Mouse (Mus musculus) MEL (cell line): ENCODE measurements around the gene Hmg20b. TPM values are rescaled to one million over a fixed set of nuclear protein-coding genes. Genes with fewer than 3 reads are reported as not detected.

Source experiments
- DNase-seq: peaks from one replicate; pipeline ENCODE4 v3.0.0; 2011; ENCODE audit warnings: low read depth, low spot score
- H3K27ac ChIP-seq: 2 replicates; pipeline ENCODE4 v1.5.1; 2012; ENCODE audit warnings: low read depth, mild to moderate bottlenecking, control low read depth, low read length, moderate library complexity; ENCODE audit not compliant: control insufficient read depth
- H3K27me3 ChIP-seq, 2 experiments: fragments of 150-350 bp in 1 of 2; sonication (generic) in 1 of 2; 2 replicates each; pipeline ENCODE4 v1.6.1; 2012; ENCODE audit warnings: low read length in 2 of 2, mild to moderate bottlenecking in 2 of 2, improper control_type of control experiment in 1 of 2, moderate library complexity in 1 of 2; ENCODE audit not compliant: insufficient read depth in 2 of 2, control insufficient read depth in 1 of 2
- H3K36me3 ChIP-seq, 2 experiments: 2 replicates each; pipeline ENCODE4 v1.6.1; 2012 to 2014; ENCODE audit warnings: low read length in 2 of 2, improper control_type of control experiment in 1 of 2, inconsistent platforms in 1 of 2, mild to moderate bottlenecking in 1 of 2; ENCODE audit not compliant: insufficient read depth in 2 of 2, control insufficient read depth in 1 of 2
- H3K4me1 ChIP-seq, 2 experiments: fragments of 150-350 bp in 1 of 2; sonication (generic) in 1 of 2; 2 replicates each; pipeline ENCODE4 v1.6.1; 2012; ENCODE audit warnings: low read length in 2 of 2, improper control_type of control experiment in 1 of 2, mild to moderate bottlenecking in 1 of 2; ENCODE audit not compliant: insufficient read depth in 2 of 2, control insufficient read depth in 1 of 2
- H3K4me3 ChIP-seq, 2 experiments: fragments of 150-350 bp in 1 of 2; sonication (generic) in 1 of 2; 2 replicates each; pipeline ENCODE4 v1.5.1; 2012; ENCODE audit warnings: low read depth in 2 of 2, low read length in 2 of 2, mild to moderate bottlenecking in 2 of 2, moderate library complexity in 2 of 2, control low read depth in 1 of 2, improper control_type of control experiment in 1 of 2; ENCODE audit not compliant: control insufficient read depth in 1 of 2, insufficient read depth in 1 of 2
- H3K79me2 ChIP-seq: 2 replicates; pipeline ENCODE4 v1.6.1; 2012; ENCODE audit warnings: mild to moderate bottlenecking, low read length, moderate library complexity; ENCODE audit not compliant: control insufficient read depth, poor library complexity, insufficient read depth
- H3K9ac ChIP-seq: 2 replicates; pipeline ENCODE4 v1.6.1; 2012; ENCODE audit warnings: low read depth, mild to moderate bottlenecking, control low read depth, low read length, moderate library complexity; ENCODE audit not compliant: control insufficient read depth, poor library complexity, severe bottlenecking
- H3K9me3 ChIP-seq: fragments of 150-350 bp; sonication (generic); replicated peaks from 2 replicates; pipeline ENCODE4 v1.6.1; 2012; ENCODE audit warnings: mild to moderate bottlenecking, low read length, improper control_type of control experiment, moderate library complexity; ENCODE audit not compliant: insufficient read depth
- CHD1 ChIP-seq: IDR thresholded peaks from 2 replicates; pipeline ENCODE4 v1.6.1; 2012; ENCODE audit warnings: low read depth, mild to moderate bottlenecking, inconsistent platforms, low read length, improper control_type of control experiment
- CHD2 ChIP-seq: IDR thresholded peaks from 2 replicates; pipeline ENCODE4 v1.6.1; 2011; ENCODE audit warnings: low read length, improper control_type of control experiment
- CTCF ChIP-seq, 3 experiments: IDR thresholded peaks in 2 of 3; conservative IDR thresholded peaks in 1 of 3; 2 replicates each; pipeline ENCODE4 v1.5.1; 2011 to 2012; ENCODE audit warnings: low read length in 3 of 3, low read depth in 2 of 3, mild to moderate bottlenecking in 2 of 3, improper control_type of control experiment in 1 of 3, inconsistent platforms in 1 of 3, mixed read lengths in 1 of 3, moderate library complexity in 1 of 3; ENCODE audit not compliant: control insufficient read depth in 1 of 3, insufficient read depth in 1 of 3, poor library complexity in 1 of 3, severe bottlenecking in 1 of 3
- ELF1 ChIP-seq: IDR thresholded peaks from 2 replicates; pipeline ENCODE4 v1.6.1; 2014; ENCODE audit warnings: low read depth, mild to moderate bottlenecking, inconsistent platforms, low read length, improper control_type of control experiment, moderate library complexity
- KAT2A ChIP-seq: conservative IDR thresholded peaks from 2 replicates; pipeline ENCODE4 v1.6.1; 2012; ENCODE audit warnings: low read depth, low read length, improper control_type of control experiment, inconsistent platforms
- MAX ChIP-seq: IDR thresholded peaks from 2 replicates; pipeline ENCODE4 v1.6.1; 2011; ENCODE audit warnings: low read length, improper control_type of control experiment
- MXI1 ChIP-seq: IDR thresholded peaks from 2 replicates; pipeline ENCODE4 v1.6.1; 2011; ENCODE audit warnings: mild to moderate bottlenecking, low read depth, low read length, improper control_type of control experiment
- NRF1 ChIP-seq: IDR thresholded peaks from 2 replicates; pipeline ENCODE4 v1.6.1; 2014; ENCODE audit warnings: low read depth, mild to moderate bottlenecking, inconsistent platforms, low read length, improper control_type of control experiment, moderate library complexity; ENCODE audit not compliant: poor library complexity, insufficient read depth, severe bottlenecking
- POLR2AphosphoS5 ChIP-seq: IDR thresholded peaks from 2 replicates; pipeline ENCODE4 v1.6.1; 2012; ENCODE audit warnings: low read depth, borderline replicate concordance, mild to moderate bottlenecking, inconsistent platforms, low read length, moderate library complexity, mixed read lengths
- RAD21 ChIP-seq: IDR thresholded peaks from 2 replicates; pipeline ENCODE4 v1.6.1; 2011; ENCODE audit warnings: mild to moderate bottlenecking, low read depth, low read length, improper control_type of control experiment
- RCOR1 ChIP-seq: IDR thresholded peaks from 2 replicates; pipeline ENCODE4 v1.6.1; 2012; ENCODE audit warnings: low read depth, mild to moderate bottlenecking, inconsistent platforms, low read length, improper control_type of control experiment
- polyA plus RNA-seq, 2 experiments: library from polyadenylated mRNA; stranded (reverse) in 1 of 2; unstranded in 1 of 2; fragments of >175 nt in 1 of 2; fragments of >200 nt in 1 of 2; gene quantifications; 2 replicates each; pipeline versions ENCODE4 v1.2.1 to v1.2.4; 2012; ENCODE audit warnings: low replicate concordance in 2 of 2, low read depth in 1 of 2; ENCODE audit not compliant: insufficient read length in 2 of 2, insufficient read depth in 1 of 2, missing spikeins in 1 of 2
- total RNA-seq: library from RNA; depleted of rRNA; stranded (reverse); fragments of 300-350 nt; gene quantifications from 2 replicates; pipeline ENCODE4 v1.2.3, GENCODE M21; 2012

The Hmg20b gene
- total and polyA plus RNA-seq, 3 experiments: 27.0 to 92.7 TPM; not detected in 1

DNA sequence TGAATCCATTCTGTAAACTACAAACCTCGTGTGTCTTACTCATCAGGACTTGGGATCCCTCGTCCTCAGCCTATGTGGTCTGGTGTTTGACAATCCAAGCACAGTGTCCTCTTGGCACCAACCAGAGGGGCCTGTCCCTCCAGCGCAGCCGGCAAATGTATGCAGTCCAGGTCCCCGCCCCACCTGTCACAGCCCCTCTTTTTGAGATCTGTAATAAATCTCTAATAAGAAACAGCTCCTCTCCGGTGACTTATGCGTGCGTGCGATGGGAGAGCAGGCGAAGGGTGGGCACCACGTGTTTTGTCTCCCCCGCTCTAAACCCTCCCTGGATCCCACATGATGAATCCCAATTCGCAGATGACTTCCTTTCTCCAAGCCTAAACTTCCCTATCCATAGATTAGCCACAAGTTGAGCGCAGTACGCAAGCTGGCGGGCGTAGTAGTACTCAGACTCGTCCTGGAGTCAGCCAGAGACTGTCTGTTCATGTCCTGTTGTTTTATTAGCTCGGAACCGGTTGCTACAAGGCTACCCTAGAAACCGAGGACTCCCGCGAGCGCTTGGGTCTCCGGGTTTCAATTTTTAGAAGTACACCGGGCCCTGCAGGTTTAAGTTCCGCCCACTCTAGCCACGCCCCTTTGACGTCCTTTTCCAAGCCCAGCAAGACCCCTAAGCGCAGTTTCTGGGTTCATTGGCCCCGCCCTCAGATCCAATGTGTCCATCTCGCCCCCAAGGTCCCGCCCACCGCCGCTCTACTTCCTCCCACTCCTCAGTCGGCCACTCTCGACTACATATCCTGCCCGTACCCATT lies 30.3 kb downstream of the Hmg20b start (continued):
- TF ChIP-seq ELF1 (peak; percentile 15; the same call in 1 of the 2 replicates), POLR2AphosphoS5 (no peak), RCOR1 (0 out of 2 replicates have a peak, but pooled peaks have one; percentile 26)

GRCm38 (mm10) chr10:81319330-81319699 lies 31.0 kb downstream of the Hmg20b start:
- H3K27me3 ChIP-seq: no peaks in the 10 kb centered on the region
- DNase-seq: peak; percentile 56
- peaks cover 0 to 12% of the 10 kb centered on the region in 2 experiments; a peak in 3 of 4 replicates for H3K4me1 ChIP-seq
- peak overlapping the region; percentile 81 for H3K27ac ChIP-seq
- TF ChIP-seq POLR2AphosphoS5 (no peak), MAX (no peak), CHD2 (no peak), RAD21 (peak; percentile 2), CHD1 (no peak), KAT2A (no peak), CTCF (IDR thresholded peaks at IDR 0.05 in 2 of 3, conservative IDR thresholded peaks at IDR 0.05 in 1 of 3; ENCODE audit: control insufficient read depth in 1 of 3, insufficient read depth in 1 of 3, low read depth in 2 of 3, low read length in 3 of 3, poor library complexity in 1 of 3, severe bottlenecking in 1 of 3) (peak in 2 of 3 experiments; percentile 17 to 25; a peak in 3 of 6 replicates), MXI1 (no peak)
- TF ChIP-seq, all 39 proteins: peak for 2
- peak overlapping the region; percentile 61 to 85 for H3K4me3 ChIP-seq
- peaks cover 2 to 6% of the 10 kb centered on the region in 2 experiments; a peak in 2 of 4 replicates for H3K36me3 ChIP-seq
- H3K79me2 ChIP-seq: peaks cover 20% of the 10 kb centered on the region
- H3K9me3 ChIP-seq: no peaks in the 10 kb centered on the region
- peak overlapping the region; percentile 71 for H3K9ac ChIP-seq

DNA sequence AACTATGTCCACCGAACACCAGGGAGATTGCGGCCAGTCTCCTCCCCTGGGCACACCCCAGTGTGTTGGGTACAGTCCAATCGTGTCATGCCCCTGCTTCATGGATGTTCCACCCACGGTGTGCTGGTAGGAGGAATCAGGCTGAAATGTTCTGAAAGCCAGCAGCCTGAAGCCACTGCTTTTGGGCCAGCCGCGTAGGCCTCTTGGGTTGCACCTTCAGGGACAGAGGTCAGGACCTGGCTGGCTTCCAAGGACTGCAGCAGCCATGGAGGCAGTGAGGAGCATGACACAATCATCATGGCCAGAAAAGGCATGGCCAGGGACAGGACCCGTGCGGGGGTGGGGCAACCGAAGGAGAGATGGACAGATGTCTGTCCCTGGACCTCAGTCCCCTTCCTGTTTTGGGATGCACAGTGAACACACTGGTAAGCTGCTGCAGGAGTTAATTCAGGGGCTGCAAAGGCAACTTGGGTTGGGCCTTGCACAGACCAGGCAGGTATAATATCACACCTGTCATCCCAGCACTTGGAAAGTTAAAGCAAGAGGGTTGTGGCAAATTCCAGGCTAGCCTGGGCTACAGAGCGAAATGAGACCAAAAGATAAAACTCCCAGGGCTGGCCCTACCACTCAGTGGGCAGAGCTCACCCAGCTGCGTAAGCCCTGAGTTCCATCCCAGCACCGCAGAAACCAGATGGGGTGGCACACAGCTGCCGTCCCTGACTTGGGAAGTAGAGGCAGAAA lies 31.5 kb downstream of the Hmg20b start:
- H3K79me2 ChIP-seq: peaks cover 20% of the 10 kb centered on the region

More for the DNA sequence above, 31.5 kb downstream of the Hmg20b start:
- Histone ChIP-seq H3K4me3 (no peak overlapping the region; a peak in 1 of 4 replicates), H3K4me1 (peaks cover 0 to 12% of the 10 kb centered on the region in 2 experiments; a peak in 3 of 4 replicates), H3K9ac (peak overlapping the region; percentile 71; the same call in 1 of the 2 replicates), H3K9me3 (no peaks in the 10 kb centered on the region), H3K27ac (no peak overlapping the region), H3K27me3 (no peaks in the 10 kb centered on the region), H3K36me3 (peaks cover 2 to 6% of the 10 kb centered on the region in 2 experiments; a peak in 3 of 4 replicates)
- DNase-seq: no peak
- no peak for TF ChIP-seq NRF1
